Mouse (Mus musculus): ENCODE results near the gene Gabrb3.

DNA sequence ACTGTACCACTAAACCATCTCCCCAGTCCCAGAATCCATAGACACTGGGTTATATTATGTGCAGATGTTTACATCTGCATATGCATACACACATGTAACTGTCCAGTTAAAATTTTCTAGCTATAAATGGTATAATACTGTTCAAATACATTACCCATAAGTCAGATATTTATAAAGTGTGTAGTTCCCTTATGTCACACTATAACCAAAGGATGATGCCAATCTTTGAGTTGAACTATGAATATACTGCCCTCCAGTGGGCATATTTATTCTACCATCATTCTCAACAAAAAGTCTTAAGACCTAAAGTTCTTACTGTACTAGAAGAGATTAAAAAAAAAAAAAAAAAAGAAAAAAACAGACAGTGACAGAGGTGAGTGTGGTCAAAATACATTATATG is 63.4 kb downstream of the Gabrb3 start:
- TF ChIP-seq EP300 (IDR thresholded peaks at IDR 0.05) (no peak), CTCF (IDR thresholded peaks at IDR 0.05) (no peak)

Measured in lung, postnatal 0 days (tissue).